Mouse (Mus musculus) central nervous system, embryonic 14 days (tissue): ENCODE measurements around the gene Ptpn18. TPM values are rescaled to one million over a fixed set of nuclear protein-coding genes. Genes with fewer than 3 reads are reported as not detected.

Experiments
- polyA plus RNA-seq: library from polyadenylated mRNA; depleted of rRNA; stranded (reverse); fragments of >200 nt; gene quantifications from 2 replicates; pipeline ENCODE4 v1.2.3, GENCODE M21; 2012; rRNA removed

Ptpn18 gene
- polyA plus RNA-seq, result 9.7 and 12.3 TPM in 2 replicates

DNA sequence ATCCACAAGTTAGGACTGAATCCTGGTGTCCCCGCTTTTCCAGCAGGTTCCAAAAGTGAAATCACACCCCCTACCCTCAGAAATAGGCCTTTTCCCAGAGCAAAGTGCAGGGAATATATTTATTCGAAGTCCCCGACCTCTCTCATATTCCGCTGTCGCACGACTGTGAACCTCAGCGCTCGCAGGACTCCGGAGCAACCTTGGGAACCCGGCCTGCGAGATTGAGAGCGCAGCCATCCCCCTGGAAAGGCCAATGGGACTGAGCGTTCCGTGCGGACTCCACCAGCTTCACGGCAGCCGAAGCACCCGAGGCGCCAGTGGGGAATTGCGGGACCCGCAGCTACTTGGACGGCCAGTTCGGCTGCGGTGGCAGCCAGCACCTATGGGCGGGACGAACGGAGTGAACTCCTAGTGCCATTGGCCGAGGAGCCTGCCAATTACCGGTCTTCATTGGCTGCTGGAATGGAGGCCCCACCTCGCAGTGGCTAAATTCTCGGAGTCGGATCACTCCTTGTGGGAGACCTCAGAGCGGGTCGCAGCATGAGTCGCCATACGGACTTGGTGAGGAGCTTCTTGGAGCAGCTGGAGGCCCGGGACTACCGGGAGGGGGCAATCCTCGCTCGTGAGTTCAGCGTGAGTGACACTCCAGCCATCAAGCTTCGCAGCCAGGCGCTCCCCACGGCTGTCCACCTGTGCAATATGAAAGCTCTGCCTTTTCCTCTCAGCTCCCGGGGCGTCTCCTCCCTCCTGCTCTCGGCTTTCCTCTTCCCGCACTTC lies at the start of gene Ptpn18:
Ptpn18 (plus strand) TSS at position 479 of the 777 bp plus-strand sequence.

DNA sequence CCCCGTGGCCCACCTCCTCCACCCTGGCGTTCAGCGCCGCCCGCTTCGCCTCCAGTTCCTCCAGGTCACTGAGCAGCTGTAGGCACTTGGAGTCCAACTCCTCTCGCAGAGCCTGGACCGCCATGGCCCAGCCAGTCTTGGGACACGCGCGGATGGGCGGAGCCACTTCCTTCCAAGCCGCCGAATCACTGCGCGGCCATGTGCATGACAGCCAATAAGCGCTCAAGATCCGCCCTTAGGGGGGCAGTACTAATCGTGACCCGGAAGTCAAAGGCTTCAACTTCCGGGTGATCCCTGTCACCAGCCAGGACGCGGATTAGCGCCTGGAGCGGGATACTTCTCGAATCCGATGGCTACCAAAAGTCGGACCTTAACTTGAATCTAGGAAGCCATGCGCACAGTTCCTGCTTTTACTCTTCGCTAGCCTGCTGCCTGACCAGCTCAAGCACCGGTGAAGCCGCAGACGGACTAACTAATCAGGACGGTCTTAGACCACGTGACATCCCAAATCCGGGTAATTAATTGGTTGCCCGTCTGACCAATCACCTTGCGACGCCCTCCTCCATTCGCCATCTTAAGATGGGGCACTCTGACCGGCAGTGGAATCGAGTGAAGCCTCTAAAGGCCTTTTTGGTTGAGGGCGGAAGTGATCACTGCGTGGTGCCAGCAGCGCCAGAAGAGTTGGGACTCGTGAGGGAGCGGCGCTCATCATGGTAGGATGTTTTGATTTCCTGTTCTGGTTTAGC lies 20.2 kb upstream of the Ptpn18 start, which contains the start of the genes Ccdc115 and Imp4:
Ccdc115 (minus strand) TSS at position 458 of the 746 bp plus-strand sequence.
Imp4 (plus strand) TSS at position 637 of the 746 bp plus-strand sequence.

Other genes with a start within 250 kb of the Ptpn18 start
- gene Ccdc115, start 20.1 kb upstream of the Ptpn18 start, polyA plus RNA-seq, result 54.9 and 56.2 TPM in 2 replicates
- gene Imp4, start 19.9 kb upstream of the Ptpn18 start, polyA plus RNA-seq, result 34.6 and 36.7 TPM in 2 replicates
- not detected in 2 replicates for gene Prss39, start 38.6 kb downstream of the Ptpn18 start, polyA plus RNA-seq
- gene Cfc1, start 75.9 kb downstream of the Ptpn18 start, polyA plus RNA-seq, result 0.06 TPM in 1 of 2 replicates, not detected in the other
- gene Prss40, start 101.2 kb downstream of the Ptpn18 start, polyA plus RNA-seq, result not detected in 2 replicates
- gene Amer3, start 119.9 kb downstream of the Ptpn18 start, polyA plus RNA-seq, result 15.7 and 17.5 TPM in 2 replicates